Mouse (Mus musculus): ENCODE results near the gene Hes5. TPM values are rescaled to one million over a fixed set of nuclear protein-coding genes. Genes with fewer than 3 reads are reported as not detected.

The Hes5 gene
- polyA plus RNA-seq, 1 experiment from 2014 or later = 0.70 TPM

DNA sequence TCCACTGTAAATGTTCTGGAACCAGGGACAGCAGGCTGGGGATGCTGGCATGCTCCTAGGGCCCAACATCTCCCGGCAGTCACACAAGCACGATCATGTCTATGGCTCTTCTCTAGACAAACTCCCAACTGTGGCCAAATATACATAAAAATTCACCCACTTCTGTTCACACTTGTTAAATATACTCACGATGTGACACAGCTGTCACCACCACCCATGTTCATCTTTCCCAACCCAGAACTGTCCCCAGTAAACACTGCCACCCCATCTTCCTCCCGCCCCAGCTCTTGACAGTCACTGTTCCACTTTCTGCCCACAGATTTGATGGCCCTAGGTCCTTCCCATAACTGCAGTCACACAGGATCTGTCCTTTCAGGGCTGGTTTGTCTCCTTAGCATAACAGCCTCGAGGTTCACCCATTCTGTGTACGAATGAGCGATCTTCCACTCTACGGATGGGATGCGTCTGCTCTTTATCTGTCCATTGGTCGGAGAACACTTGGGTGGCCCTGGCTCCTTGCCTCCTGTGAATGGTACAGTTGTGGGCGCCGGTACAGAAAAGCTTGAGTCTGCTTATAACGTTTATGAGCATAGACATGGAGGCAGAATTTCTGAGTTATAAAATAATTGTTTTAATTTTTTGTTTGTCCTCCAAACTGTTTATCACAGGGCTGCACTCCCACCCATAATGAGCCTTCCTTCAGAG, 3.3 kb upstream of the Hes5 start:
- WGBS = 44% methylated on average over 13 of the region's 13 CpGs
- no peaks in the 10 kb centered on the region for H3K9me3 ChIP-seq (replicated peaks)
- no peak for ATAC-seq (ENCODE audit: insufficient number of reproducible peaks, low FRiP score)
- H3K4me3 ChIP-seq = no peak overlapping the region
- H3K27ac ChIP-seq (ENCODE audit: poor library complexity, severe bottlenecking) = no peak overlapping the region
- H3K9ac ChIP-seq = peak overlapping the region; percentile 34; the same call in 1 of the 2 replicates
- no peaks in the 10 kb centered on the region for H3K36me3 ChIP-seq
- H3K4me2 ChIP-seq = no peak overlapping the region
- H3K27me3 ChIP-seq (replicated peaks) = peaks cover 97% of the 10 kb centered on the region
- peaks cover 28% of the 10 kb centered on the region for H3K4me1 ChIP-seq (replicated peaks)

DNA sequence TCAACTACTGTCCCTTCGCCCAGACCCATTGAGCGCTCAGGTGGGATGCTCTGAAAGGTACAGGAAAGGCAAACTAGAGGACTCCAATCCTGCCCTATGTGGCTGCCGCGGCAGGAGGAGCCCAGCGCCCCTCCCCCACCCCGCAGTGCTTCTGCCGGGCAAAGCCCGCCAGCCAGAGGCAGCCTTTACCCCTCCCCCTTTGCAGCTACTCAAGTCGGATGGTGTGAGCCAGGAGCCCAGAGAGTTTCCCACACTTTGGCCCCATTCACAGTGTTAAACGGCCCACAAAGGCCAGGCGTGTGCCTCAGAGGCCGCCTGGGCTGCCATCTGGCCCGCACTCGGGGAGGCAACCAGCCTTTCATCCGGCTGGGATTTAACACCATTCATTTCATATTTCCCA, 2.6 kb upstream of the Hes5 start:
- peaks cover 33% of the 10 kb centered on the region for H3K4me1 ChIP-seq (replicated peaks)
- H3K9ac ChIP-seq = peak overlapping the region; percentile 34

DNA sequence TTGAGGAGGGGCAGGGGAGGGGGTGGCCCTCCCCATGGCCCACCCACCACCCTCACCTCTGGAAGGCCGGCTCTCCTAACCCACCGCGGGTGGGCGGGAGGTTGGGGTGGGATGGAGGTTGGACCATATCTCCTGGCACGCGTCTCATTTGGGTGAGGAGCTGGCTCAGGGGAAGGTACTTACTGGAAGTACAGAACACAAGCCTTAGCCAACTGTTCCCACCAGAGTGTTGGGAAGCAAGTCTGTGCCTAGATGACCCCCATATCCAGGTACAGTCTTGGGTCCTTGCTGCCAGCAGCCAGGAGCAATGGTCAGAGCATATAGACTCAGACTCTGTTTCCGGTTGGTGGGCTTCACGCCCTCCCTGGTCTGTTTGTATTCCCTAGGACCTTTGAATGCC, 2.1 kb upstream of the Hes5 start:
- no peak overlapping the region for H3K9ac ChIP-seq
- no peaks in the 10 kb centered on the region for H3K36me3 ChIP-seq
- ATAC-seq (ENCODE audit: insufficient number of reproducible peaks, low FRiP score) = no peak
- H3K27ac ChIP-seq (ENCODE audit: poor library complexity, severe bottlenecking) = no peak overlapping the region
- H3K27me3 ChIP-seq (replicated peaks) = peaks cover 96% of the 10 kb centered on the region
- 11% methylated on average over 8 of the region's 8 CpGs for WGBS
- H3K9me3 ChIP-seq (replicated peaks) = no peaks in the 10 kb centered on the region
- H3K4me2 ChIP-seq = peak overlapping the region; percentile 52
- no peak overlapping the region for H3K4me3 ChIP-seq
- peaks cover 37% of the 10 kb centered on the region for H3K4me1 ChIP-seq (replicated peaks)

More for the DNA sequence above, 2.6 kb upstream of the Hes5 start:
- Histone ChIP-seq H3K9me3 (replicated peaks) (no peaks in the 10 kb centered on the region), H3K4me2 (peak overlapping the region; percentile 52), H3K36me3 (no peaks in the 10 kb centered on the region), H3K27me3 (replicated peaks) (peaks cover 97% of the 10 kb centered on the region), H3K27ac (ENCODE audit: poor library complexity, severe bottlenecking) (no peak overlapping the region), H3K4me3 (peak overlapping the region; percentile 15)
- WGBS = 1% methylated on average over 15 of the region's 15 CpGs
- no peak for ATAC-seq (ENCODE audit: insufficient number of reproducible peaks, low FRiP score)

DNA sequence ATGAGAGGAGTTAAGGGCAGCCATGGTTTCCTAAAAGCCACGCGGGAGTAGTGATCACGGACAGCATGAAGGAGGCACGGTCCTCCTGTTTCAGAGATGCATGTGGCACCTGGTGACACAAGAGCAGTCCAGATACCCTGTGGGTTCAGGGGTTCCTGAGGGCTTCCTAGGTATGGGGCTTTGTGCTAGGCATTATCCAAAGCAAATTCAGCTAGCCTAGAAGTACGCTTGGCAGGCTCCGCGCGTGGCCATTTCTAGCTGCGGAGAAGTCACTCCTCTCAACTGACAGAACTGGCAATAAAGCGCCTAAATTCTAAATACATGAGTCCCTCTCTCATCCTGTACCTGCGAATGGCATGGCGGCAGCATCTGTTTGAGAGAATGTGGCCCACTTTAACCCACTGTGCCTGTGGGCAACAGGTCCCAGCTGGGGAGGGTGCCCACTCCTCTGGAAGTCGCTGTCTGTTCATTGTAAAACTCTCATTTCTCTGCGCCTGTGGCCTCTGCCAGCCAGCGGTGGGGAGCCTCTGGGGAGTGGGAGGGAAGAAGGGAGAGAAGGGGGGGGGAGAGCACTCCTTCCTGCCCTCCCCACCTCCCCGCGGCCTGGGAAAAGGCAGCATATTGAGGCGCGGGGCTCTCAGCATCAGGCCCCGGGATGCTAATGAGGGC, 568 bp upstream of the Hes5 start:
- Histone ChIP-seq H3K4me2 (peak overlapping the region; percentile 72), H3K4me1 (replicated peaks) (peaks cover 42% of the 10 kb centered on the region), H3K9me3 (replicated peaks) (no peaks in the 10 kb centered on the region), H3K4me3 (peak overlapping the region; percentile 48), H3K27me3 (replicated peaks) (peaks cover 81% of the 10 kb centered on the region), H3K27ac (ENCODE audit: poor library complexity, severe bottlenecking) (no peak overlapping the region), H3K36me3 (no peaks in the 10 kb centered on the region), H3K9ac (peak overlapping the region; percentile 58)
- no peak for ATAC-seq (ENCODE audit: insufficient number of reproducible peaks, low FRiP score)
- WGBS = 21% methylated on average over 20 of the region's 20 CpGs

DNA sequence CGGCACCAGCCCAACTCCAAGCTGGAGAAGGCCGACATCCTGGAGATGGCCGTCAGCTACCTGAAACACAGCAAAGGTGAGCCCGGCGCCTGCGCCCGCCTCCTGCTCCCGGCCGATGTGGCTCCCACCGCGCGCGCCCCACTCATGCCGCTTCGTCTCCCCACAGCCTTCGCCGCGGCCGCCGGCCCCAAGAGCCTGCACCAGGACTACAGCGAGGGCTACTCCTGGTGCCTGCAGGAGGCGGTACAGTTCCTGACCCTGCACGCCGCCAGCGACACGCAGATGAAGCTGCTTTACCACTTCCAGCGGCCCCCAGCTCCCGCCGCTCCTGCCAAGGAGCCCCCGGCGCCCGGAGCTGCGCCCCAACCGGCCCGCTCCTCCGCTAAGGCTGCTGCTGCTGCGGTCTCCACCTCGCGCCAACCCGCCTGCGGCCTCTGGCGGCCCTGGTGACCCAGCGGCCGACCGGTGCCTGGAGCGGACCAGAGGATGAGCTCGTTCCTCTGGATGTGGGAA, 559 bp downstream of the Hes5 start:
- ATAC-seq (ENCODE audit: insufficient number of reproducible peaks, low FRiP score) = no peak
- Histone ChIP-seq H3K9me3 (replicated peaks) (no peaks in the 10 kb centered on the region), H3K9ac (peak overlapping the region; percentile 58), H3K4me2 (peak overlapping the region; percentile 72), H3K4me3 (peak overlapping the region; percentile 48), H3K27ac (ENCODE audit: poor library complexity, severe bottlenecking) (no peak overlapping the region), H3K27me3 (replicated peaks) (peaks cover 70% of the 10 kb centered on the region), H3K4me1 (replicated peaks) (peaks cover 53% of the 10 kb centered on the region), H3K36me3 (peaks cover 4% of the 10 kb centered on the region; the same call in 1 of the 2 replicates)
- WGBS = under 1% methylated on average over 47 of the region's 47 CpGs

DNA sequence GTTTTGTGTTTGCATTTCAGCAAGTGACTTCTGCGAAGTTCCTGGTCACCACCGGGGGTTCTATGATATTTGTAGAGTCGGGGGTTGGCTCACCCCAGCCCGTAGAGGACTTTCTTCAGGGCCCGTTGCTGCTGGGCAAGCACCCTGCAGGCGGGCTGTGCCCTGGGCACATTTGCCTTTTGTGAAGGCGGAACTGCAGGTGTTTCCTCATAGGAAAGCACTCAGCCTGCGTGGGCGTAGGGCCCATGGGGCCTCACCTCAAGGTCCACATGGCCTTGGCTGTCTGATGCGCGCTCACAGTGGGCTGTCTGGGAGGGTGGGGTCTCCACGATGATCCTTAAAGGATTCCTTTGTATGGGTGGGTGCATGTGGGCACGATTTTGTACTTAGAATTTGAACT, 1.2 kb downstream of the Hes5 start:
- H3K9ac ChIP-seq = no peak overlapping the region
- peaks cover 5% of the 10 kb centered on the region; the same call in 1 of the 2 replicates for H3K36me3 ChIP-seq
- H3K27me3 ChIP-seq (replicated peaks) = peaks cover 65% of the 10 kb centered on the region
- peak overlapping the region; percentile 72; the same call in 1 of the 2 replicates for H3K4me2 ChIP-seq
- H3K4me1 ChIP-seq (replicated peaks) = peaks cover 59% of the 10 kb centered on the region
- no peaks in the 10 kb centered on the region for H3K9me3 ChIP-seq (replicated peaks)
- no peak overlapping the region for H3K4me3 ChIP-seq
- WGBS = 26% methylated on average over 13 of the region's 13 CpGs
- no peak for ATAC-seq (ENCODE audit: insufficient number of reproducible peaks, low FRiP score)
- no peak overlapping the region for H3K27ac ChIP-seq (ENCODE audit: poor library complexity, severe bottlenecking)

DNA sequence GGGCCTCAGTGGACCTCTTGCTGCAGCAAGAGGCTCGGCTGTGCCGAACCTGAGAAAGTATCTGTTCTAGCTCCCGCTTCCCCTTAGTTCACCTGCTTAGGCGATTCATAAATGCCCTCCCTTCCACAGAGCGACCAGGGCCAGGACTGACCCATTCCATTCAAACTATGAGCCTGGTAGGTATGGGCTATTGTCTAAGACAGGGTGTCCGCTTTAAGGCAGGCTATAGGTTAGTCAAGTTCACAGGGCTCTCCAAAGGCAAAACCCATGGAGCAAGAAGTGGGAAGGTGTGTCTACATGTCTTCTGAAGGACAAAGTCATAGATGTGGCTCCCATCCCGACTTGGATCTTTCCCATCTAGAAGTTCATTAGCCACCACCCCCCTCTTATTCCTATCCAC, 2.0 kb downstream of the Hes5 start:
- H3K27me3 ChIP-seq (replicated peaks) = peaks cover 57% of the 10 kb centered on the region
- no peaks in the 10 kb centered on the region for H3K9me3 ChIP-seq (replicated peaks)
- no peak overlapping the region for H3K4me3 ChIP-seq
- no peak overlapping the region for H3K27ac ChIP-seq (ENCODE audit: poor library complexity, severe bottlenecking)
- H3K9ac ChIP-seq = no peak overlapping the region
- peaks cover 5% of the 10 kb centered on the region; the same call in 1 of the 2 replicates for H3K36me3 ChIP-seq
- peaks cover 63% of the 10 kb centered on the region for H3K4me1 ChIP-seq (replicated peaks)
- ATAC-seq (ENCODE audit: insufficient number of reproducible peaks, low FRiP score) = no peak
- WGBS = 70% methylated on average over 7 of the region's 7 CpGs
- no peak overlapping the region for H3K4me2 ChIP-seq

DNA sequence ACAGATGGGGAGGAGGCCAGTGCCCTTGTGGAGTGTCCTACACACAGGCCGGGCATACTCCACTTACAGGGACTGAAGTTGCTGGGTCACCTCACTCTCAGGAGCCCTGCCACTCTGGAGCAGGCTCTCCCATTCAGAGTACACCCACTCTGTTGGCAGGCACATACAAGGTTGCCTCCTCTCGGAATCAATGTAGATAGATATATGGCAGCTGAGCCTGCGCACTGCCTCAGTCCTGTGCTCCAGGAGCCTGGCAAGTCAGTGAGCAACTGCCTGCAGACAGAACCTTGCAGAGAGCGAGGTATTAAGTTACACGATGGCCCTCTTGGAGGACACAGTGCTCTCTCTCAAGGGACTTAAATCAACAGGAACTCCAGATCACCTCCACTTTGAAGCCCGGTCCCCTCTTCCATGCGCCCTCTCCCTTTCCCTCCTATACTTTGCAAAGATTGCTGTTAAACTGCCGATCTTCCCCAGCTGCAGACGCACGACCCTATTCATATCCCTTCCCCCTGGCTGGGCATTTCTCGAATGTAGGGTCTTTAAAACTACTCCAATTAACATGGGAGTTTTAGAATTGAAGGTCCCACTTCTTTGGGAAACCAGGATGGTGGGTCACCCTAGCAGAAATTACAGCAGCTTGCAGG, 2.6 kb downstream of the Hes5 start:
- 30% methylated on average over 11 of the region's 11 CpGs for WGBS
- no peaks in the 10 kb centered on the region for H3K9me3 ChIP-seq (replicated peaks)
- peaks cover 5% of the 10 kb centered on the region; the same call in 1 of the 2 replicates for H3K36me3 ChIP-seq
- no peak overlapping the region; the same call in 1 of the 2 replicates for H3K9ac ChIP-seq
- H3K4me2 ChIP-seq = peak overlapping the region; percentile 56
- peak overlapping the region; percentile 91 for H3K4me3 ChIP-seq
- no peak overlapping the region for H3K27ac ChIP-seq (ENCODE audit: poor library complexity, severe bottlenecking)
- peaks cover 64% of the 10 kb centered on the region for H3K4me1 ChIP-seq (replicated peaks)
- ATAC-seq (ENCODE audit: insufficient number of reproducible peaks, low FRiP score) = no peak
- H3K27me3 ChIP-seq (replicated peaks) = peaks cover 52% of the 10 kb centered on the region

DNA sequence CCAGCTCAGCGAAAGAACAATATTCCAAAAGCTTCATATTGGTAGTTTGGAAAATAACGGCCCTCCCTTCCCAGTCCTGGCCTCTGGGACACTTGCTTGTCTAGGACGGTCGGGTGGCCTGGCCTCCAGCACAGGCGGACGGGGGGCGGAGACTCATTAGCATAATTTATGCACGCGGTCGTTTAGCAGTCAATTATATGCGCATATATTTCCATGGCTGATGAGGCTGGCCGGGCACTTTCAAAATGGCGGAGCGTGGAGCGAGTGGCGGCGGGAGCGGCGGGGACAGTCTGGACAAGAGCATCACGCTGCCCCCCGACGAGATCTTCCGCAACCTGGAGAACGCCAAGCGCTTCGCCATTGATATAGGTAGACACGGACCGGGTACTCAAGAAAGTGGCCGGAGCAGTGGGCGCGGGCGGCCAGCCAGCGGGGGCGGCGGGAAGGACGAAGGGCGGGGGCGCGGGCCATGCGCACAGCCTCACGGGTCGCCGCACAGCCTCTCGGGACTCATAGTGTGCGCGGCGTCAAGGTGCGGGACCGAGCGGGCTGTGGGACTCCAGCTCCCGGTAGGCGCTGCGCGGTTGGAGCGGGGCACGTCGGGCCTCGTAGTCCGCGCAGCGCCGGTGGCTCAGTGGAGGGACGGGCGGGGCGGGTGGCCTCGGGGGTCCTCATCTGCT, 3.3 kb downstream of the Hes5 start, which contains the start of gene Pank4:
Gene Pank4, plus strand, starts transcription at position 223 of the 680 bp plus-strand sequence.
- Histone ChIP-seq H3K4me1 (replicated peaks) (peaks cover 64% of the 10 kb centered on the region), H3K27me3 (replicated peaks) (peaks cover 45% of the 10 kb centered on the region), H3K4me2 (peak within 1 kb of the TSS; percentile 81), H3K36me3 (peaks cover 7% of the 10 kb centered on the region), H3K4me3 (peak within 1 kb of the TSS; percentile 91), H3K9me3 (replicated peaks) (no peaks in the 10 kb centered on the region), H3K27ac (ENCODE audit: poor library complexity, severe bottlenecking) (peak within 1 kb of the TSS; percentile 84), H3K9ac (peak within 1 kb of the TSS; percentile 92)
- peak; percentile 94 for ATAC-seq (ENCODE audit: insufficient number of reproducible peaks, low FRiP score)
- WGBS = under 1% methylated on average over 66 of the region's 66 CpGs

DNA sequence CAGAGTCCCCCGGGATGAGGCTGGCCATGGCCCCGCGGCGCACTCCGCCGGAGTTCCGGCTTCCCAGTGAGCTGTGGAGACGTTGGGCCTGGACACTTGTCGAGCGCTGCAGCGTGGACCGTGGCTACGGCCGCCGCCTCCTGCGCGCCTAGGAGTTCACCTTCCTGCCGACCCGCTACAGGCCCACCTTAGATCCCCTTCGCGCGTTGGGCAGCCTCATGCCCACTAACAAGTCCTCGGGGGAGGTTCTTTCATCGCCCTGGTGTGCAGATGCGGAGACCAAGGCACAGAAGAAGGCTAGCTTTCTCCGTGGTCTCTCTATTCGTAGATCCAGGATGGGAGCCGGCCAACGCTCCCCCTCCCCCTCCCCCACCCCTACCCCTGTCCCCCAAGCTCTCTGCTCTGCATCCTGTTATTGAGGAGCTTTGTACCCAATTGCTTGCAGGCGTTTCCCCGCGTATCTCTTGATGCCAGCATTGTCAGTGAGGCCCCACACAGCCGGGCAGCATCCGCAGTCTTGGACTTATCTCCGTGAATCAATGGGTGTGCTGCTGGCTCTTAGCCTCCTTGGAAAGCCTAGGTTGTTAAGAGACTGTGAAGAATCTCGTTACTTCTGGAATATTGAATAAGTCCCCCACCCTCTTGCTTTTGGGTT, 4.0 kb downstream of the Hes5 start:
- Histone ChIP-seq H3K4me1 (replicated peaks) (peaks cover 64% of the 10 kb centered on the region), H3K27me3 (replicated peaks) (peaks cover 38% of the 10 kb centered on the region)
- no peak; the same call in 1 of the 2 replicates for ATAC-seq (ENCODE audit: insufficient number of reproducible peaks, low FRiP score)

More for the DNA sequence above, 4.0 kb downstream of the Hes5 start:
- H3K4me3 ChIP-seq = peak overlapping the region; percentile 91
- peak overlapping the region; percentile 92 for H3K9ac ChIP-seq
- H3K36me3 ChIP-seq = peaks cover 14% of the 10 kb centered on the region
- no peaks in the 10 kb centered on the region for H3K9me3 ChIP-seq (replicated peaks)
- H3K4me2 ChIP-seq = peak overlapping the region; percentile 81
- WGBS = under 1% methylated on average over 36 of the region's 36 CpGs
- H3K27ac ChIP-seq (ENCODE audit: poor library complexity, severe bottlenecking) = peak overlapping the region; percentile 84

All from heart, embryonic 12.5 days (tissue).